Mouse (Mus musculus) right cerebral cortex, postnatal 14 days (tissue): ENCODE data around the gene Fam163b.

Source experiments
- DNase-seq: peaks from one replicate; pipeline ENCODE4 v3.0.0; 2022

Gene Fam163b

DNA sequence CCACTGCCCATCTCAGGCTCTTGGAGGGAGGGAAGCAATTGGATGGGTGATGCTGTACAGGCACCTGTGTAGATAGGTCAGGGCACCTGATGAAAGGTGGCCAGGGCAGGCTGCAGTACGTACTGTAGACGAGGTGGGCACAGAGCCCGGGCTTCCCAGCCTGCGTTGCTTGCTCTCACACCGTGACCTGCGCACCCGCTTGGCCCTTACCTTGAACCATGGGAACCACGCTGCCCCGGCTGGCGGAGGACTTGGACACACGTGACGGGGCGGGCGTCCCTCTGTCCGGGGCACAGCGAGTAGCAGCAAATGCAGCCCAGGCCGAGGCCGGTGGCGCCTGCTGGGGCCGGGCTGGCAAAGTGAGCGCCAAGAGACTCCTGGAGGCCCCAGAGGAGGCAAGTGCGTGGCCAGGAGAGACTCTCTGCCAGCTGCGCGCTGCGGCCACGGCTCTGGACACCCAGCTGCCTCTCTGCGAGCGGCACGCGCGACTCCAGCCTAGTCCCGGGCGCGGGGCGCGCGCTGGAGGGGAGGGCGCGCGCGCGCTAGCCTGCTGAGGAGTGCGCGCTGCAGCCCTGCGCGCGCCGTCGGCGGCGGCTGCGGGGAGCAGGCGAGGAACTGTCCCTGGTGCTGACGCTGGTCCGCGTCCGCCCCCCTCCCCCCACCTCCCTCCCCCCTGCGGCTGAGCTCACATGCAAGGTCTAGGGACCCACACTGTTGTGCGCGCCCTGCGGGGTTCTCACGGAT lies at the start of gene Fam163b:
TSS of gene Fam163b (minus strand) at position 542 of the 744 bp plus-strand sequence.
- DNase-seq = peak; percentile 65

DNA sequence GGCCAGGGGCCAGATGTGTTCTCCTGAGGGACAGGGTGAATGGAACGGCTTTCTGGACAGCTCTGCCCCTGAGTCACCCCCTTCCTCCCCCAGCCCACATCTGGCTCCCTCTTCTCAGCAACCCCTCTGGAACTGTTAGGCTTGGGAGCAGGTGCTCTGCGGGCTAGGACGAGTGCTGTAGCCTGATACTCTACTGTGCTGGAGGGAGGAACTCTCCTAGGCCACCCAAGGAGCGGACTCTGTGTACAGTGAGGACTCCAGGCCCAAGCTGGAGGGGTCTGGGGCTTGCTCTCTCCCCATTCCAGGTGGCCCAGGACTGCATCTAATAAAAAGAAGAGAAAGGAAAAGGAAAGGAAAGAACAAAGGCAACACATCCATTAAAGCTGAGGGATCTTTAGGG lies 47.7 kb upstream of the Fam163b start:
- no peak for DNase-seq

DNA sequence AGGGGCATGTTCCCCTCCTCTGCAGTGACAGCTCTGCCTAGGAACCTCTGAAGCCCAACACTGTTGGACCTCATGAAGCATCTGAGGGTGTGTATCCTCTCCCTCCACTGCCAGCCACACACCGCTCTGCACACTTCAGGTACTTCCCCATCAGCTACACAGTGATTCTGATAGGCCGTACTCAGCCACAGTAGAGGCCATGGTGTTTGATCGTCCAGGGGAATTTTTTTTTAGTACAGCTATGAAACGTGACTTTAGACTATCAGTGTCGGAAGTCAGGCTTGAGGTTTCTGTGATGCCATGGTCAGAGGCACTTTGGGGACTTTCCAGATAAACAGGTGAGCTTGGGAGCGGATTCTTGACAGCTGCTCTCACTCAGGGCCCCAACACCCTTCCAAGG lies 45.2 kb upstream of the Fam163b start:
- DNase-seq = no peak

DNA sequence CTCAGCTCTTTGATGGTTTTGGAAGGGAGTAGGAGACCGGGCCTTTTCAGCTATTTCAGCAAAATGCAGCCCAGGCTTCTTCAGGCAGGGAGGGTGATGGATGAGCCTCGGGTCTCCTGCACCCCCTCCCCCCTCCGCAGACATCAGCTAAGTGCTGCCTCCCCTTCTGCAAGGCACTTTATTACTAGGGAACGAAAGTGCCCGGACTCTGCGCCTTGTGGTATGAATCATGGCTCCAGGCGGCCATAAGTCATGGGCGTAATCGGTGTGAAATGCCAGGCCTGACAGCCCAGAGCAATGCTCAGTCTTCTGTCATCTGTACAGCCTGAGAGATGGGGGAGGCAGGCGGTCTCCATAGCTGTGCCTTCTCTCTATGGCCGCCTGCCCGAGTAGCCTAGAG lies 41.4 kb upstream of the Fam163b start:
- DNase-seq = no peak

DNA sequence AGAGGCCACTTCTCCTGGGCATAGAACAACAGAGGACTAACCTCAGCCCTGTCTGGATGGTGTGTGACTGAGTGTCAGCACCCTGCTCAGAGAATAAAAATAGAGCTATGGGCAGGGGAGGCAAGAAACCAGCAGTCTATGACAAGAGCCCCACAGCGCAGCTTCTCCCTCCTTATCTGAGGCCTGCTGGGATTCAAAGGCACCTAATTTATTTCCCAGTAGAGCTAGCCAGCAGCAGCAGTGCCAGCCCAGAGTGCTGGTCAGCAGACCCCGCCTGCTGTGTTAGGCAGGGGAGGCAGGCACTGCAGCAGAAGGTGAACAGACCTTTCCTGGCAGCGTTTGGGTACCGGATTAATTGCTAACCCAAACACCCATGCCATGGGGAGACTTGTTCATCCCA lies 39.6 kb upstream of the Fam163b start:
- no peak for DNase-seq

DNA sequence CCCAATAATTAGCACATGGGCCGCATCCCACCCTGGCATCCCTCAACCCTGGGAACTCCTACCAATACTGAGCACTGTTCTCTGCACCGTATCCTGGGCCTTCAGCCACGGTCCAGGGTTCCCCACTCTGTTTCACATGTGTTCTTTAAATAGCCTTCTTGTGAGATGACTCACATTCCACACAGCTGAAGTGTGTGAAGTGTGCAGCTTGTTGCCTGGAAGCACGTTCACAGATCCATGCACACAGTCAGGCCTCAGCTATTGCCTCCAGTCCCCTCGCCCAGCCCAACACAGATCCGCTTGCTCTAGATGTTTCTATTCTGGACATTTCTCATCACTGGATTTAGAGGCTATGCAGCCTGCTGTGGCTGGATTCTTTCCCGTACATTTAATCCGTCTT lies 36.8 kb upstream of the Fam163b start:
- DNase-seq = no peak

DNA sequence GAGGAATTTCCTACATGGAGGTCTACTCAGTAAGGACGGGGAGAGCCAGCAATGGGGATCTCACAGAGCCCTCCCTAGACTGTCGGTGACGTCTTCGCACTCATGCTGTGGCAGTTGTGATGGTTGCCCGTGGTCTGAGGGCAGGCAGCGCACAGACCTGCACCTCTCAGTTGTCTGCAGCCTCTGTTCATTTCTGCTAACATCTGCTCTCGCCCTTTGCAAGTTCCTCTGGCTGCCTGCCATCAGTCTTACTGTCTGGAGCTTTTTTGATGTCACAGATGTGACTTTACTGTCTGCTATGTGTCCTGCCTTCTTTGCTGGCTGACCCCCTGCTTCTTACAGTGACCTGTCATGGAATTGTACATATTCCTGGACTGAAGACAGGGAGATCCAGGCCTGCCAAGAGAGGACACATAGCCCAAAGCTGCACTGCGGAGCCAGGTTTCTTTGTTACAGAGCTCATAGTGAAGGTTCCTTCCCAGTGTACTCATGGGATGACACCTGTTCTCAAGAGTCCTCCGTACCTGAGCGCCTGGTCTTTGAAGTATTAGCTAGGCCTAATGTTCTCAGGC lies 33.5 kb upstream of the Fam163b start:
- peak; percentile 56 for DNase-seq

DNA sequence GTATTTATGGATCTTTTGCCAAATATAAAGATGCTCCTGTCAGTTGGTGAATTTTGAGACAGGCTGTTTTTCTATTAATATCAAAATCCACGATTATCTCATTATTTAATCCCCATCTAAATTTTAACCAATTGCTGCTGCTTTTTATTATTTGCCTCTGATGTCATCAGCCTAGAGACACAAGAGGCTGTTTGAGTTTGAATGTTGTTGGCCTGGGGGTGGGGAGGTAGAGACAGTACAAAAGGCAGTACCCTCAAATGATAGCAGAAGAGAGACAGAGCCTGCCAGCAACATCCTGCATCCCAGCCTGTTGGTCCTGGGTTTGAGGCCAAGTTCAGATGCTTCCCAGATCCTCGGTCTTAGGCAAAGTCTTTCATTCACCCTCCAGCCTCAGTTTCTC lies 32.0 kb upstream of the Fam163b start:
- DNase-seq = no peak

DNA sequence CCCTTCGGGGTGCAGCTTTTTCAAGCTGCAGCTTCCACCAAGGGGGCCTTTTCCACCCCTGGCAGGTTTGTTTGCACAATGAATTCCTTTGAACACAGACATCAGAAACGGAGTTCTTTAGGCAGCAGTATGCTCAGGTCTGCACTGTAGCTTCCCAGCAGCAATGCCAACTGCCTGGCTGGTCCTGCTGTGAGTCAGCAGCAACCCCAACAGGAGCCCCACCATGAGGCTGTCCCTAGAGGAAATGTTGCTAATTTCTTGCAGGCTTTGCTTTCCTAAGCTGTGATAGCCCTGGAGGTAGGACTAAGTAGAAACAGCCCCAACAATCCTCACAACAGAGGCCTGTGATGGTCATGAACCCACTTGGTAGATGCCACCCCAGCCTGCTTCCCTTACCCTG lies 24.7 kb upstream of the Fam163b start:
- DNase-seq = no peak

DNA sequence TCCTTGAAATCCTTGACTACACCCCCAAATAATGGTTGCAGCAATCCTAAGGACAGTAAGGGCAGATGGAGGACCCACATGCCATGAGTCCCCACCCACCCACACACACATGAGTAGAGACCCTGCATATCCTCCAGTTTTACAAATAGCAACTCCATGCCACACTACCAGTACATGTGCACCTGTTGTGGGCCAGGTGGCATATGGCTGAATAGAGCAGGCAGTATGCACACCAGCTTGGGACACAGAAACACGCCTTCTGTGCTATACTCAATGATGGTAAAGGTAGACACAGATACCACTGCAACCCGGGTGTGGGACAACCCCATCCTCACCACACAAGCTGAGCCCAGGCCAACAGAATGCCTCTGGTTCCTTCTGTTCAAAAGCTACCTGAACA lies 23.8 kb upstream of the Fam163b start:
- no peak for DNase-seq

DNA sequence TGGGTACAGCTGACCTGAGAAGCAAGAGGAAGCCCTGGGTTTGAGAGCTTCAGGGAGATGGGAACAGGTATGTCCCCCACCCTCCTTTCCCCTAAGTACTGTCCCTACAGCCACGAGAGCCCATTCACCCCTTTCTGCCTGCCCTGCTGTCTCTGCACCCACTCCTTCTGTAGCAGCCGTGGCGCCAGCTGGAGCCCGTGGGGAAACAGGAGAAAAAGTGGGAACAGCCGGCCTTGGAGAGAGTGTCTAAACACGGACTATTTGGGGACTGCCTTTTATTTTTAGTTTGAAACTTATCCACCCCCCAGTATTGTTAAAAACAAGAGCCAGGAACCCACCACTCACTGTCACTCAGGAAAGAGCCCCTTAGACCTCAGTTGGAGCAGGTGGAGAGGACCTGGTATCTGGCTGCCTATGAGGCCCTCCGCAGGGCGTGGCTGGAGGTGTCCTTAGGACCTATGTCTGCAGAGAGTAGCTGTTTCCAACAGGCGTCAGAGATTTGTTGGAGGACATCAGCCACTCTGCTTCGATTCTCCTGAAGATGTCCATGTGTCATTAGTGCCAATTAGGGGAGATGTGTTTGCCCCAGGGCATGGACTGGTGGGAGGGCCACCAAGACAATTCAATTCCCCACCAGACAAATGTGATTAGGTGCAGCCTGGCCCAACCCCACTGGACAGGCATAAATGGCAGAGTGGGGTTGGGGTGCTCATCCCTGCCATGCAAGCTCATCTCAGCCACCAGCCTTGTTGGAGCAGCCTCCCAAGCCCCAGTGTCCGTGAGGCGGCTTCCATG lies 22.7 kb upstream of the Fam163b start, which contains the start of gene Dbh:
TSS of gene Dbh (plus strand) at position 438 of the 795 bp plus-strand sequence.
- peak; percentile 77 for DNase-seq

DNA sequence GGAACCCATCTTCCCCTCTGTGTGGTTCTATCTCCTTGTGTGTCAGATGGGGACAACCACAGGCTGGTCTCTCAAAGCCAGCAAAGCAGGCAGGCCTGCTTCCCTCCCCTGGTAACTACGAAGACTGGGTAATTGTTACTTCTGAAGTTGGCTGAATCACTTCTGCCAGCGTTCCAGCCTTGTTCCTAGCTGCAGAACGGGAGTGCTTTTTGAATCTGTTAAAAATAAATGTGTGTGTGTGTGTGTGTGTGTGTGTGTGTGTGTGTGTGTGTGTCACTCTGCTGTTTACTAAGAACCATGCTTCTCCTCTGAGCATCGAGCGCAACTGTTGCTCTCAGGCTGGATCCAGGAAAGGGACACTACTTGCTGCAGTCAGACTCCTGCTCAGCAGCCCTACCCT lies 21.6 kb upstream of the Fam163b start:
- DNase-seq = peak; percentile 53

DNA sequence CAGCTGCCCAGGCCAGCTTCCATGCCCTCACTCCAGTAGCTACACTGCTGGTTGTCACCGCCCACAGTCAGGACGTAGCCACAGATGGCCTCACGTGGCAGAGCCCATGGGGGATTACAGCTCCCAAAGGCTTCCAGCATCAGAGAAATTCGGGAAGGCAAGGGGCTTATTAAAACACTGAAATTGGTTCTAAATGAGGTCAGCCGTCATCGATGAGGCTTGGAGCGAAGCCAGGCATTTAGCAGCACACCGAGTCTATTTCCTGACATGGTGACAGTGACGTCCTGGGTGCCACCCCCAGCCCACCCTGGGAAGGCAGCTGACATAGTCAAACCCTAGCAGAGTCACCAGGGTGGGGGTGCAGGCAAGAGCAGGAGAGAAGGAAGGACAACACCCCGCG lies 20.4 kb upstream of the Fam163b start:
- DNase-seq = no peak

DNA sequence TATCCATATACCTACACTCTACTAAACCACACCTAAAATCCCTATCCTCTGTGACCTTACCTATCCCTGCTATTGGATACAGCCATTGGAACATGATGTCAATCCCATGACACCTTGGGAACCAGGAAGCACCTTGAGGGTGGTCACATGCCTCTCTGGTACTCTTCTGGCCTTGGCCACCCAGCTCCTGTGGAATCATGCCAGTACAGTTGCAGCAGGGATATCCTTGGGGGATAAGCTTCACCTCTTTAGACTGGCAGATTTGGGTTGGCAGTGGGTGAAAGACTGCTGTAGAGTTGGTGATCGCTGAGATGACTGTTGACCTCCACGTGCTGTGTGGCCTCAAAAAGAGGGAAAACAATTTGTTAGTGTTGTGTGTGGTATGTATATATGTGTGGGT lies 19.2 kb upstream of the Fam163b start:
- DNase-seq = no peak

DNA sequence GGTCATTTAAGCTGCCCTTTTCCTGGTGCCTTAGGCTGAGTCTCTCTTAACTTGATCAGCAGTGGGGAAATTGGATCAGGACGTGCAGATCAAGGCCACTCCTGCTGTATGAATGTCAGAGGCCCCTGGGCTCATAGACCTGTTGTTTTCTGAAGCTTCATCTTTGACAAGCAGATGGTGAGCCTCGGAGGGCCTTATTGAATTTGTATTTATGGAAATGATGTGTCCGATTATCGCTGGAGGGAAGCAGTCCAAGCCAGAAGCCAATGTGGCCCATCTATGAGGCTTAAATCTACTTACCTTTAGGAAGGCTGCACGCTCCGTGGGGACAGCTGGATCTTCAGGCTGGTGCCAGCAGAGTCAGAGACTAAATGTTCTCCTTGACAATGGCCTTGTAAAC lies 14.3 kb upstream of the Fam163b start:
- no peak for DNase-seq

DNA sequence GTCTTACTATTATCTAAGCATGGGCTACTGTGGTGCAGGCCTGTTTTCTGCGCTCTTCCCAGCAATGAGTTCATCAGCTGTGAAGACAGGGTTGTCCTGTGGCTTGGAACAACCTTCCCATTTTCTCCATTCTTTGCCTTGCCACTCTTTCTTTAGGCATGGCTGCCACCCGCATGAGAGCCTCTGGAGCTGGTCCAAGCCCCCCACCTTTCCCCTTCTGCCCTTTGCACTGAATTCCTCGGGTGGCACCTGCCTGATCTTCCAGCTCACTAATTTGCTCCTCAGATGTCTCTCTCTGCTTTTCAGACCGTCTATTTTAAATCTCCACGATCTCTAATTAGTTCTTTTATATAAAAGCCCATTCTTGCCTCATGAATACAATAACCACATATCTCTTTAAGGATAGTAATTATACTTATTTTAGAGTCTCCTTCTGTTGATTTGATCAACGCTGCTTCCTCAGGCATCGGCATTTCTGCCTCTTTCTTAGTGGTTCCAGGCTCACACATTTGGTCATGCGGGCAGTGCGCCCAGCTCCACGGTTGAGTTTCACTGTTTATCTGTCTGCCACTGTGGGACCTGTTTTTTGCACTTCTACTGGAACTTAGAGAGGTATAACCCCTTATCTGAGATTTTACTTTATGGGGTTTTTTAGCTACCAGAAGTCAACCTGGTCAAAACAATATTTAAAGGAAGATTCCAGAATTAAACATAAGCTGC lies 12.3 kb upstream of the Fam163b start:
- DNase-seq = no peak

DNA sequence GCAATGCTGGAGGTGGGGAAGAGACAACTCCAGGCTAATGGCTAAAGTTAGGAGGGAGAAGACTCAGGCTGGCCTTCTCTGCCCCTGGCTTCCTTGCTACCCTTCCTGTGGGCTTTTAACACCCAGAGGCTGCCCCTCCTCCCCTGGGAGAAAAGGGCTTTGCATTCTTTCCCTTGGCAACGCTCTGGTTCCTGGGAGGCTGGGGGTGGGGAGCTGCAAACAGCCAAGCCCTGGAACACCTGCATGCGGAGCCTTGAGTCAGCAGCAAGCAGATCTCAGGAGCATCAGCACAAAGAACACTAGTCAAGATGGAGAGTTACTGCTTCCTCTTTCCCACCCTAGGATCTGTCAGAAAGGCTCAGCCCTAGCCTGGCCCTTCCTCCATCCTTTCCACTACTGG lies 7.2 kb upstream of the Fam163b start:
- DNase-seq = no peak

DNA sequence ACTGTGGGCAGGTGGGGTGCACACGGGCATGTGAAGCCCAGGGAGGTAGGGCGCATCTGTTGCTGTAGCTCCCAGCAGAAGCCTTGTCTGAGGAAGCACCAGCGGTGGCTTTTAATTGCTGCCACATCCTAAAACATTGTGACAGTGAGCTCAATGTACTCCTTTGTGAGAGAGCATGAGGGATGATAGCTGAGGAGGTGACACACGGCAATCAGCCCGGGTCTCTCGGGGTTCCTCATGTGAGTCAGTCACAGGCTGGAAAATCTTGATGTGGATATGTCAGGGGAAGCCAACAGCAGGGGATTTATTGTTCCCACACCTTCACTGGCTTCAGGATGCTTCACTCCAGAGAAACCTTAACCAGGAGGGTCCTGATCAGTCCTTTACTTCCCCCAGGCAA lies 4.5 kb upstream of the Fam163b start:
- no peak for DNase-seq

DNA sequence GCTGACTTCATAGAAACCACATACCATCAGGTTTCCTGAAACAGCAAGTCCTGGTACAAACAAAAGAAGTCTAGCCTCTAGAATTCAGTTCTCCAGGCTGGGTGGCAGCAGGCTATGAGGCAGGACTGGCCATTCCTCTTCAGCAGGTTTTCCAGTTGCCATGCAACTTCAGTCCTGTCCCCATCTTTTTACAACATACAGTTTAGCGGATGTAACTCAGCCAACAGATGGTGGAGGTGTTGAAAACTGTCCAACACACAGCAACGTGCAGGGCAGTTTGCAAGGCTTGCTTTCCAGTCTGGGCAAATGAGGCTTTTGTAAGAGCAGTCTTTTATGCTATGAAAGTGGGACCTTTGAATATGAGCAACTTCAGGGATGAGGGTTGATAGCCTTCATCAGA lies 2.7 kb upstream of the Fam163b start:
- DNase-seq = no peak

DNA sequence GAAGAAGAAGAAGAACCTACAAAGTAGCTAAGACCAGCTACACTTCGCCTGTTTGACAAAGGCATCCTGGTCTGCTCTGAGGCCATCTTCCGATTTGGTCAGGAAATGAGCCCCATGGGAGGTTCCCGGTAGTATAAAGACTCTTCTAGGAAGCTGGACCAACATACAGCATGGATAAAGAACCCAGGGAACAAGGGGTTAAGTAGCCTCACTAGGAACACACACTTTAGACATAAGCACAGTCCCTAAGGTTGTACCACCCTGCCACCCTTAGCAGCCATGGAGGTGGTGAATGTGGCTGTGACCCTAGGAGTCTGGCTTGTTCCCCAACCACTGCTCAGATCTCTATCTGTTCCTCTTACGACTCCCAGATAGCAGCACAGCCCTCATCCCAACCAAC lies 3.9 kb downstream of the Fam163b start:
- no peak for DNase-seq

DNA sequence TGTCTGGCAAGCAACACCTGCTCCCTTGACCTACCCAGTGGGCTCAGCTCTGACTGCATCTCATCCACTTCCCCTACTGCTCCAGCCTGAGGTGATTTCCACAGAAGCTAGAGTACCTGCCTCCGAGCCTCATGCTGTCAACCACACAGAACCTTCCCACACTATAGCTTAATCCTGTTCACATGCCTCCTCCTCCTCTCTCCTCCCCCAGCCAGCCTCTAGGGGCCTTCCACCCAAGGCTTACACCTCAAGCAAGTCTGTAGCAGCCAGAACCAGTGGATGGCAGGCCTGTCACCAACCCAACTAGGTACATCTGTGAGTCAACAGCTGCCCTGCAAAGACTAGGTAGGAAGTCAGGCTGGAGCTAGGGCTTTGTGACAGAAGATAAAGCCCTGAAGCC lies 5.5 kb downstream of the Fam163b start:
- DNase-seq = no peak

DNA sequence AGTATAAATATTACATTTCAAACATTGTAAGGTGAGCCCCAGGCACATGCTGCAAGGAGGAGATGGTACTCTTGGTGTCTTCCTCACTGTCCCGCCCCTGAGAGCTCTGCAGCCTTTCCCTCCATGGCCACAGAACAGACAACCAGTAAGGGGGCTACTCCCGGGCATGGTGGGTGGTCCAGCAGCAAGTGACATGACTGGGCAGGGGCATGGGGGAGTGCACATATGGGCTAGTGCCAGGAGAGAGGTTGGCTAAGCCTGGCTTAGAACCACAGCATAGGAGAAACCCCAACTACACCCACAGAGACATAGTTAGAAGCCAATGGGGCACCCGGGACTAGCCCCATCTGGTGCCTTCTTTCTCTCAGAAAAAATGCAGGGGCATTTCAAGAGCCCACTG lies 6.0 kb downstream of the Fam163b start:
- DNase-seq = no peak

DNA sequence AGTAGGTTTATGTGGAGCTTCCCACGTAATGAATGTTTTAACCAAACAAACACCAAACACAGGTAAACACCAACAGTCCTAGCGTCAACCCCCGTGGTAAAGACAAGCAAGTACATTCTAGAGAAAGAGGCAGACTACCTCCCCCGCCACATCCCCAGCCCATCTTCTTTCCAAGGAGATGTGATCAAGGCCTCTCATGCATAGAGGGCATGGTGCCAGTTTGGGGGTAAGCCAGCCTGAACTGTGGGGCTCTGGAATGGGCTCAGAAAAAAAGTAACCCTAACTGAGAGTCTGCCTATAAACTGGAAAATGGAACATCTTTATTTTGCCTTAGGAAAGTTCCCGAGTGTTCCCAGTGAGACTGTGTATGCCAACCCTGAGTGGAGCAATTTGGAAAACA lies 6.4 kb downstream of the Fam163b start:
- DNase-seq = no peak

DNA sequence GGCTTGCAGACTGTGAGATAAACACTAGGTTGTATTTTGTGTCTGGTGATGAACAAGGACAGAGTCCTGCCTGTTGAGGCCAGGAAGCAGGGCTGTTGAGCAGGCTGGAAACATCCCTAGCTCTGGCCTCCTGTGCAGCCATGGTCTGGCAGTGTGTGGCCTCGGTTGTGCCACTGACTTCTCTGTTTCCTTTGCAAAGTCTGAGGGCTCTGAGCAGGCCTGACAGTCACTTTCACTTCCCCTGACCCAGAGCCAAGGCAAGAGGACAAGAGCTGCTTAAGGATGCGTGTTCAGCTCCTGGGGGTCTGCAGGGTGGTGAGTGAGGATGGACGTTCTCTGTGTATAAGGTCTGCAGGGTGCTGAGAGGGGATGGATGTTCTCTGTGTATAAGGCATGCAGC lies 13.3 kb downstream of the Fam163b start:
- no peak for DNase-seq
